ENCODE assay signal across 15 mouse cellular contexts in genomic region chr12:112663716-112664115, GRCm38 (mm10). TPM values are rescaled to one million over a fixed set of nuclear protein-coding genes. Genes with fewer than 3 reads are reported as not detected.
DNase-seq lines count a peak whose midpoint lies in the region; ATAC-seq lines count a peak whose summit lies in the region.
"Had no signal": no experiment of that assay in that cellular context is flagged by ENCODE, and none has a peak within 500 bp of the region (broad histone marks: within the 10 kb centered on the region; RNA-seq: fewer than 3 reads in every experiment).

No protein-coding gene starts in this region.

- no peak for ATAC-seq in kidney, embryonic 14.5 days (ENCODE audit: low FRiP score, low TSS enrichment)
- ATAC-seq in embryonic facial prominence, embryonic 14.5 days (ENCODE audit: low read depth) = no peak
- ATAC-seq in hindbrain, embryonic 11.5 days (ENCODE audit: low FRiP score) = peak; percentile 12; the same call in 1 of the 2 replicates
- ATAC-seq in midbrain, embryonic 14.5 days (ENCODE audit: low FRiP score, low TSS enrichment) = peak; percentile 43

- H3K9me3 ChIP-seq in kidney, embryonic 14.5 days (ENCODE audit: control insufficient read depth, low read length) = no peaks in the 10 kb centered on the region
- H3K9me3 ChIP-seq in embryonic facial prominence, embryonic 14.5 days (ENCODE audit: control insufficient read depth, low read length) = no peaks in the 10 kb centered on the region
- no peaks in the 10 kb centered on the region for H3K9me3 ChIP-seq in hindbrain, embryonic 11.5 days (ENCODE audit: control insufficient read depth, low read length)
- H3K9me3 ChIP-seq in midbrain, embryonic 14.5 days (ENCODE audit: control insufficient read depth, low read length) = no peaks in the 10 kb centered on the region

- H3K27me3 ChIP-seq in kidney, embryonic 14.5 days (ENCODE audit: control insufficient read depth, insufficient read depth, low read length) = no peaks in the 10 kb centered on the region
- H3K27me3 ChIP-seq in embryonic facial prominence, embryonic 14.5 days (replicated peaks; ENCODE audit: control insufficient read depth, insufficient read depth, low read length) = no peaks in the 10 kb centered on the region
- H3K27me3 ChIP-seq in hindbrain, embryonic 11.5 days (ENCODE audit: control insufficient read depth, insufficient read depth, low read length) = no peaks in the 10 kb centered on the region
- no peaks in the 10 kb centered on the region for H3K27me3 ChIP-seq in midbrain, embryonic 14.5 days (ENCODE audit: control insufficient read depth, insufficient read depth, low read length)
- H3K27me3 ChIP-seq: CH12.LX had no signal

- no peak overlapping the region for H3K4me2 ChIP-seq in kidney, embryonic 14.5 days (replicated peaks; ENCODE audit: low read depth, low read length)
- H3K4me2 ChIP-seq in embryonic facial prominence, embryonic 14.5 days (ENCODE audit: low read depth, low read length) = no peak overlapping the region
- peak overlapping the region; percentile 21; the same call in 1 of the 2 replicates for H3K4me2 ChIP-seq in hindbrain, embryonic 11.5 days (replicated peaks; ENCODE audit: low read depth, low read length)
- peak overlapping the region; percentile 30 for H3K4me2 ChIP-seq in midbrain, embryonic 14.5 days (ENCODE audit: low read length)

- no peak overlapping the region for H3K4me3 ChIP-seq in kidney, embryonic 14.5 days (ENCODE audit: low read length)
- H3K4me3 ChIP-seq in embryonic facial prominence, embryonic 14.5 days (ENCODE audit: low read depth, low read length) = no peak overlapping the region
- H3K4me3 ChIP-seq in hindbrain, embryonic 11.5 days (ENCODE audit: low read depth, low read length) = no peak overlapping the region
- H3K4me3 ChIP-seq in midbrain, embryonic 14.5 days (replicated peaks; ENCODE audit: low read depth, low read length) = no peak overlapping the region
- H3K4me3 ChIP-seq: gastrocnemius, adult 2 months; myocyte had no signal

- H3K9ac ChIP-seq in kidney, embryonic 14.5 days (ENCODE audit: low read depth, low read length) = peak overlapping the region; percentile 5; the same call in 1 of the 2 replicates
- H3K9ac ChIP-seq in embryonic facial prominence, embryonic 14.5 days (ENCODE audit: low read depth, low read length) = no peak overlapping the region
- H3K9ac ChIP-seq in hindbrain, embryonic 11.5 days (ENCODE audit: low read depth, low read length) = peak overlapping the region; percentile 55; the same call in 1 of the 2 replicates
- H3K9ac ChIP-seq in midbrain, embryonic 14.5 days (replicated peaks; ENCODE audit: low read length) = peak overlapping the region; percentile 30; the same call in 1 of the 2 replicates

- DNase-seq in kidney, adult 18-20 months = no peak
- DNase-seq in embryonic facial prominence, embryonic 14.5 days (ENCODE audit: low spot score) = no peak
- no peak for DNase-seq in hindbrain, embryonic 11.5 days (ENCODE audit: low spot score)
- peak; percentile 47 for DNase-seq in midbrain, embryonic 14.5 days
- DNase-seq in spleen, postnatal 10 days (ENCODE audit: low spot score in 2 of 2) = no peak
- DNase-seq in adrenal gland, postnatal 10 days = no peak
- no peak for DNase-seq in adrenal gland, postnatal 14 days
- DNase-seq: gastrocnemius, adult 2 months; layer of hippocampus, postnatal 36 days; lung, adult 18-20 months; right cerebral cortex, postnatal 25 days; thymus, postnatal 14 days had no signal

- H3K27ac ChIP-seq in kidney, embryonic 14.5 days (ENCODE audit: low read depth, low read length) = no peak overlapping the region
- 0 out of 2 replicates have a peak overlapping the region, but pooled peaks have one; percentile 1 for H3K27ac ChIP-seq in embryonic facial prominence, embryonic 14.5 days (replicated peaks; ENCODE audit: low read depth, low read length)
- peak overlapping the region; percentile 93 for H3K27ac ChIP-seq in hindbrain, embryonic 11.5 days (ENCODE audit: low read depth, low read length)
- peak overlapping the region; percentile 84 for H3K27ac ChIP-seq in midbrain, embryonic 14.5 days (replicated peaks; ENCODE audit: low read depth, low read length)
- H3K27ac ChIP-seq: gastrocnemius, adult 2 months had no signal

- H3K4me1 ChIP-seq in kidney, embryonic 14.5 days (ENCODE audit: control insufficient read depth, insufficient read depth, low read length) = peaks cover 62% of the 10 kb centered on the region
- peaks cover 54% of the 10 kb centered on the region for H3K4me1 ChIP-seq in embryonic facial prominence, embryonic 14.5 days (ENCODE audit: control insufficient read depth, insufficient read depth, low read length)
- H3K4me1 ChIP-seq in hindbrain, embryonic 11.5 days (replicated peaks; ENCODE audit: control insufficient read depth, insufficient read depth, low read length) = peaks cover 52% of the 10 kb centered on the region
- peaks cover 58% of the 10 kb centered on the region for H3K4me1 ChIP-seq in midbrain, embryonic 14.5 days (ENCODE audit: control insufficient read depth, insufficient read depth, low read length)

- 95% methylated on average over 12 of the region's 12 CpGs for WGBS in kidney, embryonic 14.5 days
- 90% methylated on average over 12 of the region's 12 CpGs for WGBS in embryonic facial prominence, embryonic 14.5 days
- WGBS in hindbrain, embryonic 11.5 days = 74% methylated on average over 12 of the region's 12 CpGs
- 42% methylated on average over 12 of the region's 12 CpGs for WGBS in midbrain, embryonic 14.5 days

- peaks cover 86% of the 10 kb centered on the region for H3K36me3 ChIP-seq in kidney, embryonic 14.5 days (ENCODE audit: control insufficient read depth, insufficient read depth, low read length)
- H3K36me3 ChIP-seq in embryonic facial prominence, embryonic 14.5 days (ENCODE audit: control insufficient read depth, insufficient read depth, low read length) = peaks cover 86% of the 10 kb centered on the region
- H3K36me3 ChIP-seq in hindbrain, embryonic 11.5 days (ENCODE audit: control insufficient read depth, insufficient read depth, low read length) = peaks cover 17% of the 10 kb centered on the region
- peaks cover 76% of the 10 kb centered on the region for H3K36me3 ChIP-seq in midbrain, embryonic 14.5 days (ENCODE audit: control insufficient read depth, insufficient read depth, low read length)

RNA-seq across cellular contexts. Expression of gene Akt1, which starts 11.0 kb away (rescaled TPM):
- polyA plus RNA-seq in kidney, embryonic 14.5 days (2014; fragmentation: Nextera tagmentation; extraction: Ambion mirVana) = 50.8 and 58.5 TPM in 2 replicates
- 76.4 and 84.0 TPM in 2 replicates for polyA plus RNA-seq in embryonic facial prominence, embryonic 14.5 days (2014; fragmentation: Nextera tagmentation; extraction: Ambion mirVana)
- polyA plus RNA-seq in hindbrain, embryonic 11.5 days (2014; fragmentation: Nextera tagmentation; extraction: Ambion mirVana) = 50.8 and 76.5 TPM in 2 replicates
- 64.8 and 82.1 TPM in 2 replicates for polyA plus RNA-seq in midbrain, embryonic 14.5 days (2014; fragmentation: Nextera tagmentation; extraction: Ambion mirVana)
- 100 to 1,000 TPM; 210 to 252 TPM for total RNA-seq in adrenal gland, postnatal 10 days (2021)
- 245 and 247 TPM in 2 replicates for total RNA-seq in adrenal gland, postnatal 14 days (2021)

RNA-seq across cellular contexts. Expression of gene Zbtb42, which starts 14.9 kb away (rescaled TPM):
- 3.8 and 5.7 TPM in 2 replicates for polyA plus RNA-seq in kidney, embryonic 14.5 days (2014; fragmentation: Nextera tagmentation; extraction: Ambion mirVana)
- polyA plus RNA-seq in embryonic facial prominence, embryonic 14.5 days (2014; fragmentation: Nextera tagmentation; extraction: Ambion mirVana) = 3.7 and 3.8 TPM in 2 replicates
- polyA plus RNA-seq in hindbrain, embryonic 11.5 days (2014; fragmentation: Nextera tagmentation; extraction: Ambion mirVana) = 4.3 and 7.0 TPM in 2 replicates
- polyA plus RNA-seq in midbrain, embryonic 14.5 days (2014; fragmentation: Nextera tagmentation; extraction: Ambion mirVana) = 1.9 and 3.5 TPM in 2 replicates
- total RNA-seq in adrenal gland, postnatal 10 days (2021) = 1 to 10 TPM; 3.9 to 5.5 TPM
- 2.8 and 4.6 TPM in 2 replicates for total RNA-seq in adrenal gland, postnatal 14 days (2021)

RNA-seq across cellular contexts. Expression of gene Siva1, which starts 19.2 kb away (rescaled TPM):
- 314 and 362 TPM in 2 replicates for polyA plus RNA-seq in kidney, embryonic 14.5 days (2014; fragmentation: Nextera tagmentation; extraction: Ambion mirVana)
- 211 and 239 TPM in 2 replicates for polyA plus RNA-seq in embryonic facial prominence, embryonic 14.5 days (2014; fragmentation: Nextera tagmentation; extraction: Ambion mirVana)
- 178 and 182 TPM in 2 replicates for polyA plus RNA-seq in hindbrain, embryonic 11.5 days (2014; fragmentation: Nextera tagmentation; extraction: Ambion mirVana)
- polyA plus RNA-seq in midbrain, embryonic 14.5 days (2014; fragmentation: Nextera tagmentation; extraction: Ambion mirVana) = 62.3 and 63.9 TPM in 2 replicates
- 10 to 100 TPM; 35.9 to 46.7 TPM for total RNA-seq in adrenal gland, postnatal 10 days (2021)
- 48.4 and 54.1 TPM in 2 replicates for total RNA-seq in adrenal gland, postnatal 14 days (2021)

RNA-seq across cellular contexts. Expression of gene Adssl1, which starts 43.9 kb away (rescaled TPM):
- 8.0 and 9.3 TPM in 2 replicates for polyA plus RNA-seq in kidney, embryonic 14.5 days (2014; fragmentation: Nextera tagmentation; extraction: Ambion mirVana)
- polyA plus RNA-seq in embryonic facial prominence, embryonic 14.5 days (2014; fragmentation: Nextera tagmentation; extraction: Ambion mirVana) = 23.2 and 26.5 TPM in 2 replicates
- polyA plus RNA-seq in hindbrain, embryonic 11.5 days (2014; fragmentation: Nextera tagmentation; extraction: Ambion mirVana) = 2.1 and 2.6 TPM in 2 replicates
- polyA plus RNA-seq in midbrain, embryonic 14.5 days (2014; fragmentation: Nextera tagmentation; extraction: Ambion mirVana) = 2.8 and 3.1 TPM in 2 replicates
- 10 to 100 TPM; 42.9 to 72.4 TPM for total RNA-seq in adrenal gland, postnatal 10 days (2021)
- total RNA-seq in adrenal gland, postnatal 14 days (2021) = 34.1 and 37.6 TPM in 2 replicates

RNA-seq across cellular contexts. Expression of gene Cep170b, which starts 56.5 kb away (rescaled TPM):
- 11.5 and 15.1 TPM in 2 replicates for polyA plus RNA-seq in kidney, embryonic 14.5 days (2014; fragmentation: Nextera tagmentation; extraction: Ambion mirVana)
- polyA plus RNA-seq in embryonic facial prominence, embryonic 14.5 days (2014; fragmentation: Nextera tagmentation; extraction: Ambion mirVana) = 13.3 and 14.4 TPM in 2 replicates
- polyA plus RNA-seq in hindbrain, embryonic 11.5 days (2014; fragmentation: Nextera tagmentation; extraction: Ambion mirVana) = 8.5 and 8.7 TPM in 2 replicates
- 31.7 and 33.7 TPM in 2 replicates for polyA plus RNA-seq in midbrain, embryonic 14.5 days (2014; fragmentation: Nextera tagmentation; extraction: Ambion mirVana)
- 10 to 100 TPM; 28.8 to 29.6 TPM for total RNA-seq in adrenal gland, postnatal 10 days (2021)
- total RNA-seq in adrenal gland, postnatal 14 days (2021) = 29.1 and 33.0 TPM in 2 replicates

Comparison
In these comparisons a context has a peak if more than half of its experiments do, and no peak if none do; other contexts are left out.
1. ATAC-seq: peak in hindbrain, embryonic 11.5 days (single experiment) and midbrain, embryonic 14.5 days (single experiment); none in kidney, embryonic 14.5 days (single experiment) and embryonic facial prominence, embryonic 14.5 days (single experiment).
2. H3K4me2 ChIP-seq: peak in hindbrain, embryonic 11.5 days (single experiment) and midbrain, embryonic 14.5 days (single experiment); none in kidney, embryonic 14.5 days (single experiment) and embryonic facial prominence, embryonic 14.5 days (single experiment).